Mouse (Mus musculus) kidney, adult 8-10 months (tissue): Measurements from ENCODE around the gene E330017A01Rik.

Source experiments
- DNase-seq, 2 experiments: peaks; one replicate each; pipeline ENCODE4 v3.0.0; 2022

Gene E330017A01Rik

DNA sequence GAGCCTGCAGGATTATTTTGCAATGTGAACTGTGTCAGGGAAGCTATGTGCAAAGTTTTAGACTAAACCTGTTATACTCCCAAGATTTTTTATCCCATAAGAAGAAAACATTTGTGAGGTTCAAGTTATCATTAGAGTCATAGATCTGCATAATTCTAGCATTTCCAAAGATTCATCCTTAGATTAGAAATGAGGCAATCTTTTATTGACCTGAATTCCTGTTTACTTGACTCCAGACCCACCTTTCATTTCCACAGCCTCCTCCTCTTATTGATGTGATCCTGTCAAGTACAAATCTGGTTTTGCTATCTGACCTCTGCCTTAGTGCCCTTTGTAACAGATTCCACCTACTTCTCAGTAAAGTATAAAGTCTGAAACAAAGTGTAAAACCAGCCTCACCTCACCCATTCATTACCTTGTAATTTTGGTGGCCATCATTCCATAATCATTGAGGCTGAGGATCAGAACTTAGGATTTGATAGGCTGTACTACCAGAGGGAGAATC is 23.8 kb upstream of the E330017A01Rik start:
- DNase-seq, result no peak

DNA sequence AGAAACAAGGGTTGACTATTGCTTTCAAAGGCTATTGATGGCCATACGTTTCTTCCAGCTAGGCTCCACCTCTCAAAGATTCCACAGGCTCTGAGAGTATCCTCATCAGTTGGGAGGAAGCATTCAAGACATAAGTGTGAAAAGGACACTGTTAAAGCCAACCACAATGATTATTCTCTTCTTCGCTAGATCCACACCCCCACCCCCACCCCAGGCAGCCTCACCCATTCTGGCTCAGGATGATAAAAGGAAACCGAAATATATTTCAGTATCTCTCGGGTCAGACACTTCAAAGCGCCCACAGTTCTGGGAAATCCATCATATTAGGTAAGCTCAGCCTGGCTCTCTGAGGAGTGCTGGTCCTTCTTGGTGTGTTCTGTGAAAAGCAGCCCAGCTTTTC is 23.3 kb upstream of the E330017A01Rik start:
- DNase-seq, result no peak

DNA sequence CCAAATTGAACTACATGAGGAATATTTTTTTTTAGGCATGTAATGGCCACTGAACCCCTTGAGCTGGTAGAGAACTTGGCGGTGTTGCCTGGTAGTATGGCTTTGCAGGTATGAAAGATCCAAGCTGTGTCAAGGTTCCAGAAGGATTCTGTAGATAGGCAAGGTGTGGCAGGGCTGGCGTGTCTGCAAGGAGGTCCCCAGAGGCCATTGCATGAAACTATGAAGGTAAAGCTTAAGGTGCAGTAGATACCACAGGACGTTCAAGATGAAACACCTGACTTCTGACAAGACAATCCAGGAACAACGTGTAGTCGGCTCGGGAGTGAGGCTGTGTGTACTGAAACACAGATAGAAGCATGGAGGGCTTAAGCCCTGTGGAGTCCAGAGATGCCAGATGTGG is 20.1 kb upstream of the E330017A01Rik start:
- no peak for DNase-seq

DNA sequence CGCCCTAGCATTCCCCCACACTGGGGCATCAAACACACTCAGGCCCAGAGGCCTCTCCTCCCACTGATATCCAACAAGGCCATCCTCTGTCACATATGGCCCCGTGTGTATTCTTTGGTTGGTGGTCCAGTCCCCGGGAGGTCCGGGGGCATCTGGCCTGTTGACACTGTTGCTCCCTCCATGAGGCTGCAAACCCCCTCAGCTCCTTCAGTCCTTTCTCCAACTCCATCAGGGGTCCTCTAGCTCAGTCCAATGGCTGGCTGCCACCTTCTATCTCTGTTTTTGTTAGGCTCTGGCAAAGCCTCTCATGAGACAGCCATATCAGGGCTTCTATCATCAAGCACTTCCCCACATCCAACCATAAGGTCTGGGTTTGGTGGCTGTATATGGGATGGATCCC is 18.0 kb upstream of the E330017A01Rik start:
- DNase-seq, result no peak

DNA sequence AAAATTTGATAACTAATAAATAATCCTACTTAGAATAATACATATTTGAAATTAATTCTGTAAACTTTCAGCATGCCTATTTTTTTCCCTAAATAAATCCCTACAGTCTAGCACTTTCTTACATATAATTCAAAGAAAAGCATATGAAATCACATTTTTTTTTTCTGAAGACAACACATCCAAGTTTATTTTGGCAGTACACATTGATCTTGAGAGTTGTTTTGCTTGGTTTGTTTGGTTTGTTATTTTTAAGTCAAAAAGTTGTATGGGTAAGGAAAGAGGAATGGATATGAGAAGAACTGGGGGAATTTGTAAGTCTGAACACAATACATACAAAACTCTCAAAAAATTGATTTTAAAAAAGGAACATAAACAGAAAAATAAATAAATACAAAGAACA is 17.2 kb upstream of the E330017A01Rik start:
- DNase-seq, result no peak

DNA sequence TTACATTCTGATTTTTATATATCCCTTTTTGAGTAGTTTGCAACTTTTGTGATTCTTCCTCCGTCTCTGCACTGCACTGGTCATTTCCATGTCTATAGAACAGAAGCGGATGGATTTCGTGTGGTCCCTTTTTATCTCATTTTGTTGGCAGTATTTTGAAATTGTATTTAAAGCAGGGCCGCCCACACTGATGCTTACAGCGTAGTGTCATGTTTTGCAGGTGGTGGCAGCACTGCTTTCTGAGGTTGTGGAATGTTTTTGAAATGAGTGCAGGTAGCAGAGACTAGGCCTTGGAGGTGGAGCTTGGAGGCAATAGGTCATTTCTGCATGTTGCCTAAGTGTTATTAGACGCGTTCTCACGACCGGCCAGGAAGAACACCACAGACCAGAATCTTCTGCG is 11.4 kb upstream of the E330017A01Rik start:
- no peak for DNase-seq

DNA sequence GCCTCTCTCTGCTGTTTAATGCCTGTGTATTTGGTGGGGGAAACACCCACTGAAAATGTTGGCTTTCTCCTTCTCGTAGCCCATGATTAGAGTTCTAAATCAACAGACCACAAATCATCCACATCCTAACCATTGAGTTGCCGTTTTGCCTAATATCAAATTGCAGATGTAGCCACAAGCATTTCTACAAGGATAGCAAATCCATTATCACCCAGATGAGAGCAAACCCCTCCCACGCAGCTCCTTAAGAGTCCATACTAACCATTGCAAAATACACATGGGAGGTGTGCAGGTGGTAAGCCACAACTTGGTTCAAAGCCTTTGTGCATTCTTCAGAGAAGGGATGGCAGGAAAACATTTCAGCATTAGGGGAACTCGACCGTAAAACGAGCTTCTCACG is 523 bp downstream of the E330017A01Rik start:
- no peak for DNase-seq

DNA sequence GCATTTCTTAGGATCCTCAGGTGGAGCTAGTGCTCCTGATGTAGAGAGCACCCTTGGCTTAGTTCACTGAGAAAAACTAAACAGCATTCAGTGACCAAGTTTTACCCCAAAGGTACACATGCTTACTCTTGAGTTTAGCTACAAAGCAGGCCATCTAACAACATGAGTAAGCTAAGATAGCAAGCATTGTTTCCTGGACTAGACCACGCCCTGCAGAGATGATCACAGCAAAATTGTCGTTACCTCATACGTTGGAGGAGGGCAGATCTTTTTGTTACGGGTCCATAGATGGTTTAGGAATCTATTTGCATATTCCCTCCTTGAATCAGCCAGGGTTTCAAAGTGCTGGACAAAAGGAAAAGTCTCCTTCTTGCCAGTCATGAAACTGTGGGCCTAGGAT is 1.1 kb downstream of the E330017A01Rik start:
- DNase-seq, result no peak

DNA sequence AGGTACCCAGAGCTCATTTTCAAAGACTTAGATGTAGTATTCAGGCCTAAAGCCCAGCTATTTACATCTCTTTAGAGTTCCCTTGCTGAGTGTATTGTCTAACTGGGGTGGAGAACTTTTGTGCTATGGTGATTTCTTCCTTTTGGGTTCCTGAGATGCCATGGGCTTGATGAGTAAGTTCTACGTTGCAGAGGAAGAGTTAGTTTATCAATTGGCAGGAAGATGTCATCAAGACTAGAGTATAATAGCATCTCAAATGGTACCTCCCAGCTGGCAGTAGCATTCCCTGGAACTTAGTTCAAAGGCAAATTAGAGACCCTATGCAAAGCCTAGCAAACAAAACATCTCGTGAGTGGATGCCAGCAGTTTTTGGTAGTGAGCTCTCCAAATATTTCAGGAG is 2.7 kb downstream of the E330017A01Rik start:
- no peak for DNase-seq

DNA sequence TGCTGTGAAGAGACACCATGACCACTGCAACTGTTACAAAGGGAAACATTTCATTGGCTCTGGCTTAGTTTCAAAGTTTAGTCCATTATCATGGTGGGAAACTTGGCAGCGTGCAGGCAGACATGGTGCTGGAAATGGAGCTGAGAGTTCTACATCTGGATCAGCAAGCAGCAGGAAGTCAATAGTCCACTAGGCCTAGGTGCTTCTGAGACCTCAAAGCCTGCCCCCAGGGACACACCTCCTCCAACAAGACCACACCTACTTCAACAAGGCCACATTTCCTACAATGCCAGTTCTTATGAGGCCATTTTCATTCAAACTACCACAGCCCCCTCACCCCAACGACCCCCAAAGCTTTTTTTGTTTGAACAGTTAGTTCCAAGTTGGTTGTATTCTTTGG is 8.8 kb downstream of the E330017A01Rik start:
- no peak for DNase-seq

DNA sequence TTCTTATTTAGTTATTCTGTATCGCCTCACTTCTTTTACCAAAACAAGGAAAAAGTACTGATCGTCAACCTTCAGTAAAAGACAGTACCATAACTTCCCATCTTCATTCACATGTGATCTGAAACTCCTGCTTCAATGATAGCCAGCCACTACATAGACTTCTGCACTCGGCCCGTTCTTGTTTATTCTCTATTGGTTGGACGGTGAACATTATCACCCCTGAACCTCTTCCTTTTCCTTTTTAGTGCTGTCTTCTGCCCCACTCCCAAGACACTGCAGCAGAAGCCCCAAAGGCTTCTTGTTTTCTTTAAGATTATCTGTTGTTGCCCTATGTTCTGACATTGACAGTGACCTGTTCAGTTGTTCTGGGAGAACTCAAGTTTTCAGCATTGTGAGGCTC is 9.6 kb downstream of the E330017A01Rik start:
- no peak for DNase-seq

DNA sequence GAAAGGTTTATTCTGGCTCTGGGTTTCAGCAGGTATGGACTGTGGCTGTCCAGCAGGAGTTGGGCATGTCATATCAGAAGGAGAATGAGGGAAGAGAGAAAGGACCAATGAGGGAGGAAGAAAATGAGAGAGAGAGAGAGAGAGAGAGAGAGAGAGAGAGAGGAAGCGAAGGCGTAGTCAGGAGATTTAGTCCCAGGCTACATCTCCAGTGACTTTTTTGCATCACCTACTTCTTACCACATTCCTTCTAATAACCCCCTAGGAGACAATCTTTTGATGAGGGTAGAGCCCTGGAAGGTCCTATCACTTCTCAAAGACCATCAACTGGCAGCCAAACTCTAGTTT is 10.2 kb downstream of the E330017A01Rik start:
- DNase-seq, result no peak

DNA sequence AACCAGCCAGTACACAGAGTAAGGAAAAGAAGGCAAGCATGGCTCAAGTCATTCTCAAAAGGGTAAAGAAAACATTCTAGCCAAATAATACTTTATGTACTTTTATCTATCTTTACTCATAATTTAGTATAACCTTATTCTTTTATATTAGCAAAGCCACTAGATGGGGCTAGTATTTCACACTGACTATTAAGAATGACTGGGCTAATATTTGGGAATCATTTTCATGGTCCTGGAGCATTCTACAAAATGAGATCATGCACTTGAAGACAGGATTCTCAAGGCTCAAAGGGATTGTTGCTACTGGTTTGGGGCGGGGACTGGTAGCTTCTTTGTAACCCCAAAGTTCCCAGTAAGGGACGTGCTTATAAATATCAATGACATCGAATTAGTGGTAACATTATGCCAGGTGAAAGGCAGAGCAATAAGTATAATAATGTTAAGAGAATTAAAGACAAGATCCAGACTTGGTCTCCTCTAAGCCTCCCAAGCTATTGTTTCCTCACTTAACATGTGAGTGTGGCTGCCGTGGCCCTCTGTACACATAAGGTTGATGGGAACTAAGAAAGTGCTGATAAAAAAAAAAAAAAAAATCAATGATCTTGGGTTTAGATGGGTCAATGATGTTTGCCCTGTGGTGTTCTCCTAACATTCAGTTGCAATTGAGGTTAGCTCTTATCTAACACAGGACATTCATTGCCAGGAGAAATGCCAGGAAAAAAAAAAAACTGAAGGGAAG is 10.8 kb downstream of the E330017A01Rik start:
- no peak for DNase-seq

DNA sequence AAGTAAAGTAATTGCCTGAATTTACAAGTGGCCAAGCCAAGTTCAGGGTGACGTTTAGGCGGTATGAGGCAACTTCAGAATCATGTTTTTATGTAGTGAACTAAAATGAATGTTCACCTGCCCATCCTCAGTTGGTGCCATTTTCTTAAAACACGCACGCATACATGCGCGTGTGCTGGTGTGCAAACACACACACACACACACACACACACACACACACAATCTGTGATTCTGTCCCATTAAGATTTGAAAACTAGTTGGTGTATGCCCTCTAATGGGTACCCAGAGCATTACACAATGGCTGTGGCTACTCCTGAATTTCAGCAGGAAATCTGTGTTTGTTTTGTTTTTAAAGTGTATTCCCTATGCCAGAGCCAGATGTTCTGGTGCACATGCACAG is 14.6 kb downstream of the E330017A01Rik start:
- peak; percentile 38 to 48 for DNase-seq

DNA sequence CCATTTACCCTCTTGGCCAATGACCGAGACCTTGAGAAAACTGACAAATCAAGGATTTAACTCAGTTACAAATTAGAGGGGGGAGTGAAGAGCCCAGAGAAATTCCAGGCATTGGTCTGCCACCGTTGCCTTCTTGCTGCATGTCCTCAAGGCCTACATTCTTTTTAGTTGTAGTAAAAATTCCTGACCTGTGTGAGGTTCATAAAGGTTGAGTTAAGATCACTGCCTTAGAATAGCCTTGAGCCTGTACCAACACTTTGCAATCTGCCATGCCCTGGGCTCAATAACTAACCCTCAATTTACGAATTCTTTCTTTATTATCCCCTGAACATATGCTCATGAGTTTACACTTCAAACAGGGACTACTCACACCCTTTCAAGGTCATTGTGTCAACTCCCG is 15.4 kb downstream of the E330017A01Rik start:
- peak in 1 of 2 experiments; percentile 41 for DNase-seq

DNA sequence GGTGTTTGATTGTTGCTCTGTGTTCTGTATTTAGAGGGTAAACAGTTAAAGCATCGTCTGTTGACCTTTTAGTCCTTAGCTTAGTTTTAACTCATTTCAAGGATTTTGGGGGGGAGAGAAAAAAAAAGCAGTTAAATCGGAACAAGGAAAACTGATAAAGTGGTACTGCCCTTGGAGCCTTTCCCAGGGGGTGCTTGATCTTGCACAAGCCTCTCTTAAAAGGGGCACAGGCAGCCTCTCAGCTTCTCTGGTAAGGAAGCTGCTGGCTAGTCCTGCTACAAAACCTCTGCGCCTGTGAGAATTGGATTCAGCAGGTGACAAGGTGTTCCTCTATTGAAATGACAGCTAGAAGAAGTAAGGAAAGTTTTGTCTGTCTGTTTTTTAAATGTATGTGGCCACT is 16.2 kb downstream of the E330017A01Rik start:
- DNase-seq, result no peak

DNA sequence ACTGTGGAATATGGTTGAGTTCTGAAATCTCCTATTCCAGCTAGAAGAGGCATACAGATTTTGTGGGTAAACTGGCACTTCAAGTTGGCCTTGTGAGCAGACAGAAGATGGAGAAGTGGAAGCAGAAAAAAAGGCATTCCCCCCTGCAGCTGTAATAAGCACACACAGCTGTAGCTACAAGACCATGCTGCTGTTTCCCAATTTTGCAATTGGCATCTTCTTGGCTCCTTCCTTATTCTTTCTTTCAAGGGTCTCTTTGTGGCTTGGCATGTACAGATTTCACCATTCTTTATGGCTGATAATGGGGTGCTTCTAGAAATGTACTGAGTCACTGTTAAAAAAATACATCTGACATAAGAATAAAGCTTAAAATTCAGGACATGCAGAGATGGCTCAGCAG is 21.2 kb downstream of the E330017A01Rik start:
- no peak for DNase-seq

DNA sequence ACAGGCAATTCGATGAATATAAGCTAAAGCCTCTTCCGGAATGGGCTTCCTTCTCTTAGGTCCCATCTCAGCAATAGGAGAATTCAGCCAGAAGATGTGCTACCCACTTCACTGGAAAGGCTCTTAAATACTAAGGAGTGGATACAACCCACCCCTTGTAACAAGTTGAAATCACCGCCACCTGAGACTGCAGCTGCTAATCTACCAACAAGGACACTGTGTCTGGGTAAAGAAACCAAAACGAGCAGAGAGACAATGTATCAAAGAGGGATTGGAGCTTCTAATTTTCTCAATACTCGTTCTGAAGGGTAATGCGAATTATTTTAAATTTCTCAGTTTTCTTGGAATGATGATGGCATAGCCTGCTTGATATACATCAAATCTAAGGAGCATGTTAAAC is 21.7 kb downstream of the E330017A01Rik start, which contains the start of gene Gm813:
Gene Gm813 (minus strand): TSS at position 101 of the 400 bp plus-strand sequence.
- DNase-seq, result no peak

DNA sequence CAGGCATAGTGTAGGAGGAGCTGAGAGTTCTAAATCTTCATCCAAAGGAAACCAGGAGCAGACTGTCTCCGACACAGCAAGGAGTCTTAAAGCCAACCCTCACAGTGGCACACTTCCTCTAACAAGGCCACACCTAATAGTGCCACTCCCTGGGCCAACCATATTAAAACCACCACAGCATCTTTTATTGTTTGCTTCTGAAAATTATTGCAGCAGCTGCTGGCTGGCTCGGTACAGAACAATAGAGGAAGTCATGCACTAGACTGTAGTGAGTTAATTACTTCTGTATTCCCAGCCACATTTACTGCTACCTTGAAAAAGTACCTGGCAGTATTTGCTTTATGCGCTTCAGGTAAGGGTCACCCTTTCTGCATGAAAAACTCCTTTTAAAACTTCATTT is 25.6 kb downstream of the E330017A01Rik start:
- DNase-seq, result no peak

DNA sequence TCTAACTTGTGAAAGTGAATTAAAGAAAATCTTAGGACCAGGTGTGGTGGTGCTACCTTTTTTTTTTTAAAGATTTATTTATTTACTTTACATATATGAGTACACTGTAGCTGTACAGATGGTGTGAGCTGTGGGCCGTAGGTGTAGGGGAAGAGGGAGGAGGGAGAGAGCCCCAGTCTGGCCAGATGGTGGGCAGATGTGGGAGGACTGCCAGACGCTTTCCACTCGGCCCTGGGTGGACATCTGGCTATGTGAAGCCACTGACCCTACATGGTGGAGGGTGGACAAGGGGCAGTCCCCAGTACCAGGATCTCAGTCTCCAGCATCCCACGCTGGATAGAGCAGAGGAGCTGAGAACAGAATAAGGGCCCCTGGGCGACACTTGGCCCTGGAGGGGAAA is 31.4 kb downstream of the E330017A01Rik start:
- DNase-seq, result no peak

DNA sequence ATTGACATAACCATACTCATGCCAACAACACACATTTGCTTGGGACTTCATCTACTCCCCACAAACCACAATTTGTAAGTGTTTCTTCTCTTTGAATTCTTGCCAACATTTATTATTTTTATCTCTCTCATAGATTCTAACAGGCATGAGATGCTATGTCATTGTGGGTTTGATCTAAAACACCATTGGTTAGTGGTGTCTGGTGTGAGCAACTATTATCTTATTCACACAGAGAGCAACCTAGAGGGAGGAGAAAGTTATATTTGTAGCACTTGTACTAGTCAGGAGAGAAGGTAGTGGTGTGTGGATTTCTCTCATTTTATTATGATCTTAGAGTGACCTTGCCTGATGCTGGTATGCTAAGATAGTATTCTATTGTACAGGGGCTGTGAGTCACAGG is 33.9 kb downstream of the E330017A01Rik start:
- no peak for DNase-seq

DNA sequence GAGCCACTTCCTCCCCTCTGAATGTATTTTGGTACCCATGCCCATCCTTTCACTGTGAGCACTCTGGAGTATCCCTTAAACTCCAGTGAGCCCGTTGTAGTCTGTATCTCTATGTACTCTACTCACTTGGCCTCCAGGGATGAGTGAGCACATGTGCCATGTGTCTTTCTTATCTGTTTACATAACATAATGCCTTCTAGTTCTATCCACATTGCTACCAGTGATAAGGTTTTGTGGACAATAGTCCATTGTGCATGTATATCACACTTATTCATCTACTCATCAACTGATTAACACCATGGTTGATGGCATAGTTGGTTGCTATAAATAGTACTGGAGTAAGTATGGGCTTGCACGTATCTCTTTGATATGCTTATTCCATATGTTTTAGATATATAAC is 34.7 kb downstream of the E330017A01Rik start:
- no peak for DNase-seq

DNA sequence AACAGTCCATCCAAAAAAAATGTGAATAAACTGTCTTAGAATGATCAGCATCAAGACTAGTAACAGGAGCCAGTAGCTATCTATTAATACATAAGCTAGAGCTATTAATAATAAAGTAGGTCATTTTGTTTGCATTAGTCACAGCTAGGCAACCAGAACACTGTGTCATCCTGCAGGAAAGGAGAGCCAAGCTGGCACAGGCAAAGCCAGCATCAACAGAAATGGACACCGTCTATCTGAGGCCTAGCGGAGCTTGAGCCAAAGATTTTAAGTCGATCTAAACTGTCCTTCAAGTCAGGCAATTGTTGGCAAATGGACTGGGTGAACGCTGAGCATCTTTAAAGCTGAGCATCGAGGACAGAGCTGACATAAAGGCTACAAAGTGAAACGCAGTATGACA is 37.7 kb downstream of the E330017A01Rik start:
- DNase-seq, result no peak

DNA sequence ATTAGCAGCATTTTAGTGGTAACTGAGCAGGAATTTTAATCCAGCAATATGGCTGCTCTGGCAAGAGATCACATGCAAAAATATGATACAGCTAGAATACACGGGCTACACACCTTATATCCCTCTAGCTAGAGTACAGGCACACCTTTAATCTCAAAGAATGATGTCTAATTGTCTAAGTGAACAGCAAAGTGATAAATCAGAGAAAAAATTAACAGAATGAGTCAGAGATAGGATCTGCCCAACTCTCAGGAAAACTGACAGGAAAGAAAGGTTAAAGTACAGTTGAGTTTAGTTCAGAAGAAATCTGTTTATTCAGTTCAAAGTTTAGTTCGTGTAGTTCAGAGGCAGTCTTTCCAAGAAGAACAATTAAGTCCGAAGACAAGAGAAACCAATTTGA is 47.2 kb downstream of the E330017A01Rik start:
- DNase-seq, result no peak

DNA sequence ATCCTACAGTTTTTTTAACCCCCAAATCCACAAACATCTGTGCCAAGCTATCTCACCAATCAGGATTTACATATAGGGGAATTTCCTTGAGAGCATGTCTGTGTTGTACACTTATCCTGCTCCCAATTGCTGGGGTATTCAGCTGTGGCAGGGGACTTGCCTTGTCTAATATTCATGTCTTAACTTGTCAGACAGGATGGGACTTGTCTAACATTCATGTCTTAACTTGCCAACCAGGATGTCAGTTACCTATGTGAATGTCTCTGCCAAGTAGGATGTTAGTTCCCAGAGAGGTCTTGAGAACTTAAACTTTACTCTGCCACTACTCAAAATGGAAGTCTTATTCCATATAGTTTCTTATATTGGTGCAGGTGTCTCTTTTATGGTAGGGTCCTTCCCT is 49.1 kb downstream of the E330017A01Rik start:
- DNase-seq, result no peak
